8 mouse cellular contexts compared by ENCODE assay signal in genomic region chr13:74208317-74208985, GRCm38 (mm10). TPM values are rescaled to one million over a fixed set of nuclear protein-coding genes. Genes with fewer than 3 reads are reported as not detected.
A peak's percentile ranks its signal among the peaks of the same experiment; 100 is the strongest.
DNase-seq lines count a peak whose midpoint lies in the region; ATAC-seq and TF ChIP-seq lines count a peak whose summit lies in the region.

Gene Exoc3, minus strand, starts transcription at chr13:74208732.

- under 1% methylated on average over 39 of the region's 39 CpGs for WGBS in heart, embryonic 11.5 days (ENCODE audit: insufficient replicate concordance)
- under 1% methylated on average over 39 of the region's 39 CpGs for WGBS in kidney, embryonic 16.5 days
- WGBS in liver, adult 2 months, result under 1% methylated on average over 39 of the region's 39 CpGs

- H3K27me3 ChIP-seq in C2C12 (ENCODE audit: control insufficient read depth, insufficient read depth, insufficient read length), result no peaks in the 10 kb centered on the region
- peaks cover 6% of the 10 kb centered on the region for H3K27me3 ChIP-seq in erythroblast, embryonic 14.5 days (ENCODE audit: control insufficient read depth)
- H3K27me3 ChIP-seq in heart, embryonic 11.5 days (ENCODE audit: control insufficient read depth, insufficient read depth, low read length), result 0 out of 2 replicates have a peak, but pooled peaks cover 6% of the 10 kb centered on the region
- no peaks in the 10 kb centered on the region for H3K27me3 ChIP-seq in kidney, embryonic 16.5 days (ENCODE audit: insufficient read depth, low read length)
- no peaks in the 10 kb centered on the region for H3K27me3 ChIP-seq in liver, adult 2 months (ENCODE audit: control insufficient read depth, insufficient read depth, low read length)
- H3K27me3 ChIP-seq in myocyte (ENCODE audit: control insufficient read depth, insufficient read depth, insufficient read length), result no peaks in the 10 kb centered on the region
- no peaks in the 10 kb centered on the region for H3K27me3 ChIP-seq in splenic B cell, adult 2 months (ENCODE audit: control insufficient read depth, insufficient read depth, low read length, poor library complexity, severe bottlenecking)

- H3K36me3 ChIP-seq in C2C12 (ENCODE audit: control insufficient read depth, insufficient read depth), result peaks cover 5% of the 10 kb centered on the region
- peaks cover 32% of the 10 kb centered on the region for H3K36me3 ChIP-seq in erythroblast, embryonic 14.5 days (ENCODE audit: control insufficient read depth)
- H3K36me3 ChIP-seq in heart, embryonic 11.5 days (ENCODE audit: control insufficient read depth, insufficient read depth, low read length), result peaks cover 6% of the 10 kb centered on the region; the same call in 1 of the 2 replicates
- peaks cover 14% of the 10 kb centered on the region; the same call in 1 of the 2 replicates for H3K36me3 ChIP-seq in kidney, embryonic 16.5 days (ENCODE audit: insufficient read depth, low read length)
- peaks cover 9% of the 10 kb centered on the region; the same call in 1 of the 2 replicates for H3K36me3 ChIP-seq in liver, adult 2 months (ENCODE audit: control insufficient read depth, insufficient read depth, low read length)
- H3K36me3 ChIP-seq in myocyte (ENCODE audit: control insufficient read depth, insufficient read depth), result no peaks in the 10 kb centered on the region
- H3K36me3 ChIP-seq in splenic B cell, adult 2 months (ENCODE audit: control insufficient read depth, insufficient read depth, low read length, poor library complexity, severe bottlenecking), result no peaks in the 10 kb centered on the region

- peaks cover 25% of the 10 kb centered on the region for H3K4me1 ChIP-seq in erythroblast, embryonic 14.5 days (ENCODE audit: control insufficient read depth)
- H3K4me1 ChIP-seq in heart, embryonic 11.5 days (ENCODE audit: control insufficient read depth, insufficient read depth, low read length), result peaks cover 10% of the 10 kb centered on the region
- peaks cover 12% of the 10 kb centered on the region for H3K4me1 ChIP-seq in kidney, embryonic 16.5 days (ENCODE audit: insufficient read depth, low read length)
- no peaks in the 10 kb centered on the region for H3K4me1 ChIP-seq in liver, adult 2 months (ENCODE audit: control insufficient read depth, insufficient read depth, low read length)

- TF ChIP-seq POLR2A in brain, embryonic 14.5 days (IDR thresholded peaks at IDR 0.05; ENCODE audit: borderline replicate concordance, extremely low read depth, insufficient read depth, insufficient read length, poor library complexity, severe bottlenecking), result peak; percentile 71; the same call in 1 of the 2 replicates
- peak; percentile 67; the same call in 1 of the 2 replicates for TF ChIP-seq POLR2A in liver, adult 2 months (IDR thresholded peaks at IDR 0.05; ENCODE audit: extremely low read depth, insufficient read depth, low read length)
- peak; percentile 99 for TF ChIP-seq POLR2A in myocyte (IDR thresholded peaks at IDR 0.05; ENCODE audit: insufficient read length, low read depth)

- peak within 1 kb of the TSS; percentile 87 for H3K4me2 ChIP-seq in heart, embryonic 11.5 days
- H3K4me2 ChIP-seq in kidney, embryonic 16.5 days (replicated peaks; ENCODE audit: low read depth, low read length), result peak within 1 kb of the TSS; percentile 92
- peak within 1 kb of the TSS; percentile 93 for H3K4me2 ChIP-seq in myocyte (ENCODE audit: low read depth)

- peak within 1 kb of the TSS; percentile 96 for H3K27ac ChIP-seq in heart, embryonic 11.5 days (ENCODE audit: low read depth, low read length)
- peak within 1 kb of the TSS; percentile 97 for H3K27ac ChIP-seq in kidney, embryonic 16.5 days (ENCODE audit: low read length)
- peak within 1 kb of the TSS; percentile 96 for H3K27ac ChIP-seq in liver, adult 2 months (replicated peaks; ENCODE audit: insufficient read depth, low read depth, low read length)

- DNase-seq in brain, embryonic 14.5 days (ENCODE audit: low read depth), result peak; percentile 95
- DNase-seq in liver, adult 2 months (ENCODE audit: extremely low read depth, low read depth, low spot score), result peak; percentile 75
- peak; percentile 91 for DNase-seq in splenic B cell, adult 2 months (ENCODE audit: low read depth, low spot score)

- H3K79me2 ChIP-seq in C2C12 (ENCODE audit: control insufficient read depth, insufficient read depth) (peaks cover 18% of the 10 kb centered on the region), myocyte (ENCODE audit: control insufficient read depth, insufficient read depth) (peaks cover 7% of the 10 kb centered on the region)
- peaks cover 7% of the 10 kb centered on the region; the same call in 1 of the 2 replicates for H3K79me2 ChIP-seq in liver, adult 2 months (ENCODE audit: control insufficient read depth, insufficient read depth, low read length)

- H3K4me3 ChIP-seq in C2C12 (ENCODE audit: insufficient read depth, poor library complexity, severe bottlenecking), result peak within 1 kb of the TSS; percentile 65
- H3K4me3 ChIP-seq in erythroblast, embryonic 14.5 days (replicated peaks), result peak within 1 kb of the TSS; percentile 70
- peak within 1 kb of the TSS; percentile 80 for H3K4me3 ChIP-seq in heart, embryonic 11.5 days (ENCODE audit: low read depth, low read length)
- peak within 1 kb of the TSS; percentile 87 for H3K4me3 ChIP-seq in kidney, embryonic 16.5 days (ENCODE audit: low read length)
- peak within 1 kb of the TSS; percentile 85 for H3K4me3 ChIP-seq in liver, adult 2 months (ENCODE audit: insufficient read depth, low read depth, low read length)
- H3K4me3 ChIP-seq in myocyte, result peak within 1 kb of the TSS; percentile 92

- peak within 1 kb of the TSS; percentile 86 for H3K9ac ChIP-seq in heart, embryonic 11.5 days (ENCODE audit: low read depth, low read length)
- peak within 1 kb of the TSS; percentile 88 for H3K9ac ChIP-seq in kidney, embryonic 16.5 days (replicated peaks; ENCODE audit: low read length)
- peak within 1 kb of the TSS; percentile 87 for H3K9ac ChIP-seq in liver, adult 2 months (ENCODE audit: low read depth, low read length)

- peak within 1 kb of the TSS; percentile 88 for H3ac ChIP-seq in C2C12 (ENCODE audit: control insufficient read depth, insufficient read length, low read depth)
- H3ac ChIP-seq in myocyte (ENCODE audit: control insufficient read depth, insufficient read length), result peak within 1 kb of the TSS; percentile 71

- no peaks in the 10 kb centered on the region for H3K79me3 ChIP-seq in C2C12 (ENCODE audit: low read depth)

- no peaks in the 10 kb centered on the region for H3K9me3 ChIP-seq in erythroblast, embryonic 14.5 days (ENCODE audit: control insufficient read depth, low read length)
- H3K9me3 ChIP-seq in heart, embryonic 11.5 days (replicated peaks; ENCODE audit: control insufficient read depth, low read length), result no peaks in the 10 kb centered on the region
- H3K9me3 ChIP-seq in kidney, embryonic 16.5 days (ENCODE audit: low read length), result no peaks in the 10 kb centered on the region

- no peak for TF ChIP-seq CTCF in C2C12 (IDR thresholded peaks at IDR 0.05; ENCODE audit: control insufficient read depth, insufficient read depth, insufficient read length)
- TF ChIP-seq CTCF in brain, embryonic 14.5 days (IDR thresholded peaks at IDR 0.05; ENCODE audit: borderline replicate concordance, extremely low read depth, insufficient read depth, insufficient read length), result no peak
- no peak for TF ChIP-seq CTCF in liver, adult 2 months (IDR thresholded peaks at IDR 0.05; ENCODE audit: low read depth, low read length)

- ATAC-seq in heart, embryonic 11.5 days (replicated peaks; ENCODE audit: insufficient number of reproducible peaks, low FRiP score, low TSS enrichment), result peak; percentile 91
- ATAC-seq in kidney, embryonic 16.5 days (ENCODE audit: low FRiP score, low TSS enrichment), result peak; percentile 99

TF ChIP-seq in C2C12, 6 proteins besides CTCF, POLR2A, EP300 and RAD21:
- TF ChIP-seq MYOG (IDR thresholded peaks at IDR 0.05; ENCODE audit: control insufficient read depth, extremely low read depth, insufficient read length) (no peak), FOSL1 (IDR thresholded peaks at IDR 0.05; ENCODE audit: insufficient read depth, low read length, poor library complexity, severe bottlenecking) (no peak), MAX (IDR thresholded peaks at IDR 0.05) (no peak), USF1 (IDR thresholded peaks at IDR 0.05; ENCODE audit: low read depth) (no peak), CEBPB (IDR thresholded peaks at IDR 0.05; ENCODE audit: low read depth) (no peak), MYOD1 (IDR thresholded peaks at IDR 0.05; ENCODE audit: control insufficient read depth, insufficient read length, low read depth) (no peak)

TF ChIP-seq in myocyte, 11 proteins besides CTCF, POLR2A, EP300 and RAD21:
- no peak for TF ChIP-seq MAX (IDR thresholded peaks at IDR 0.05; ENCODE audit: low read depth)
- TF ChIP-seq POLR2AphosphoS2 (IDR thresholded peaks at IDR 0.05; ENCODE audit: insufficient read length, low read depth), result peak; percentile 96
- no peak for TF ChIP-seq SRF (IDR thresholded peaks at IDR 0.05; ENCODE audit: control insufficient read depth, insufficient read length, low read depth)
- no peak for TF ChIP-seq USF1 (IDR thresholded peaks at IDR 0.05; ENCODE audit: low read depth)
- TF ChIP-seq MYOD1 (IDR thresholded peaks at IDR 0.05; ENCODE audit: control insufficient read depth in 1 of 3, insufficient read length in 2 of 3, low read depth in 2 of 3), result no peak

RNA-seq across cellular contexts. Expression of gene Exoc3, which starts in this region (rescaled TPM):
- polyA plus RNA-seq in C2C12 (2012; fragmentation: generic; extraction: Trizol) (22.8 TPM), myocyte (2012; fragmentation: generic; extraction: Trizol) (28.3 TPM)
- 60.1 and 71.8 TPM in 2 replicates for polyA plus RNA-seq in brain, embryonic 14.5 days (2012; rRNA removed)
- polyA plus RNA-seq in erythroblast, embryonic 14.5 days (2012), result 1.8 and 6.1 TPM in 2 replicates
- polyA plus RNA-seq in heart, embryonic 11.5 days (2014; fragmentation: Nextera tagmentation; extraction: Ambion mirVana), result 58.0 and 64.4 TPM in 2 replicates
- polyA plus RNA-seq in kidney, embryonic 16.5 days (2015; fragmentation: Nextera tagmentation; extraction: Ambion mirVana), result 68.1 and 70.0 TPM in 2 replicates
- total RNA-seq in liver, adult 2 months (2014; rRNA removed), result 17.9 and 18.4 TPM in 2 replicates
- polyA plus RNA-seq in liver, adult 2 months (2012; rRNA removed), result 21.6 and 24.0 TPM in 2 replicates

Comparison
In these comparisons a context has a peak if more than half of its experiments do, and no peak if none do; other contexts are left out.
1. Peak in every context shown above with its lines: DNase-seq, ATAC-seq, H3K4me3 ChIP-seq and H3K27ac ChIP-seq.